Mouse (Mus musculus) neural tube, embryonic 13.5 days (tissue): ENCODE results near the gene Naxd. TPM values are rescaled to one million over a fixed set of nuclear protein-coding genes. Genes with fewer than 3 reads are reported as not detected.

Experiments used
- ATAC-seq: fragments of 200-750 bp; cut with Nextera tagmentation; 2 replicates; pipeline ENCODE4 v1.8.0; 2017; ENCODE audit warnings: low read depth, mild to moderate bottlenecking, moderate TSS enrichment, moderate library complexity
- H3K27ac ChIP-seq: fragments of 300-500 bp; sonication (generic); replicated peaks from 2 replicates; pipeline ENCODE4 v1.5.1; 2015; ENCODE audit warnings: moderate library complexity, mild to moderate bottlenecking, inconsistent platforms
- H3K27me3 ChIP-seq: fragments of 300-500 bp; sonication (generic); 2 replicates; pipeline ENCODE4 v1.6.1; 2015; ENCODE audit warnings: mild to moderate bottlenecking, inconsistent platforms
- H3K36me3 ChIP-seq: fragments of 300-500 bp; sonication (generic); 2 replicates; pipeline ENCODE4 v1.6.1; 2015; ENCODE audit warnings: mild to moderate bottlenecking, inconsistent platforms
- H3K4me1 ChIP-seq: fragments of 300-500 bp; sonication (generic); replicated peaks from 2 replicates; pipeline ENCODE4 v1.6.1; 2015; ENCODE audit warnings: inconsistent platforms
- H3K4me2 ChIP-seq: fragments of 300-500 bp; sonication (generic); 2 replicates; pipeline ENCODE4 v1.6.1; 2015; ENCODE audit warnings: inconsistent platforms, mild to moderate bottlenecking, moderate library complexity
- H3K4me3 ChIP-seq: fragments of 300-500 bp; sonication (generic); 2 replicates; pipeline ENCODE4 v1.5.1; 2015; ENCODE audit warnings: mild to moderate bottlenecking, inconsistent platforms
- H3K9ac ChIP-seq: fragments of 300-500 bp; sonication (generic); 2 replicates; pipeline ENCODE4 v1.6.1; 2015; ENCODE audit warnings: moderate library complexity, mild to moderate bottlenecking, inconsistent platforms
- H3K9me3 ChIP-seq: fragments of 300-500 bp; sonication (generic); 2 replicates; pipeline ENCODE4 v1.6.1; 2016; ENCODE audit warnings: inconsistent platforms
- WGBS: fragments of 180-500 bp; shearing (Covaris S2); methylation state at CpG from one replicate; pipeline ENCODE4 v1.1.7; 2015; 5-methylcytosine and 5-hydroxymethylcytosine counted together
- polyA plus RNA-seq: library from polyadenylated mRNA; unstranded; fragments of >200 nt; fragmentation: Nextera tagmentation; extraction: Ambion mirVana; gene quantifications from 2 replicates; pipeline ENCODE4 v1.2.1, GENCODE M21; 2015

Gene Naxd
- polyA plus RNA-seq, 1 experiment from 2014 or later = 150 TPM

DNA sequence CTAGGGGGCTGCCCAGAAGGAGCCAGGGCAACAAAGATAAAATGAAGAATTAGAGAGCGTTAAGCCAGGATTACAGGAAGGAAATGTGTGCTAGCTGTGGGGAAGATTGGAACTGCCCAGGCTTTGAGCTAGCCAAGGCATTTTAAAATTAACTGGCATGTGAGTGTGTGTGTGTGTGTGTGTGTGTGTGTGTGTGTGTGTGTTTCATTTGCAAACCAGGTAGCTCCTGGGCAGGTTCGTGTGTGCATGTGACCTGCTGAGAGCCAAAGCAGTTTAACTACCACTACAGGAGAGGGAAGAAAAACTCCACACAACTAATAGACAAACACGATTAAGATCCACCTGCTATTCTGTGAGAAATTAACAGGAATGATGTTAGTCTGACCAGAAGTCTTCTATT, 26.0 kb downstream of the Naxd start:
- Histone ChIP-seq H3K4me2 (no peak overlapping the region), H3K9ac (no peak overlapping the region), H3K36me3 (peaks cover 50% of the 10 kb centered on the region; the same call in 1 of the 2 replicates), H3K9me3 (no peaks in the 10 kb centered on the region), H3K4me1 (no peaks in the 10 kb centered on the region), H3K27ac (no peak overlapping the region), H3K27me3 (no peaks in the 10 kb centered on the region), H3K4me3 (no peak overlapping the region)
- ATAC-seq = no peak
- 89% methylated on average over 3 of the region's 3 CpGs for WGBS

- ATAC-seq = no peak
- H3K9me3 ChIP-seq = no peaks in the 10 kb centered on the region
- H3K4me2 ChIP-seq = no peak overlapping the region
- H3K4me1 ChIP-seq = no peaks in the 10 kb centered on the region
- H3K36me3 ChIP-seq = peaks cover 52% of the 10 kb centered on the region
- H3K27me3 ChIP-seq = no peaks in the 10 kb centered on the region
- H3K4me3 ChIP-seq = no peak overlapping the region
- WGBS = 82% methylated on average over 18 of the region's 18 CpGs
- no peak overlapping the region for H3K9ac ChIP-seq
- no peak overlapping the region for H3K27ac ChIP-seq
Observed at GRCm38 (mm10) chr8:11530155-11530770, 33.0 kb downstream of the Naxd start.

DNA sequence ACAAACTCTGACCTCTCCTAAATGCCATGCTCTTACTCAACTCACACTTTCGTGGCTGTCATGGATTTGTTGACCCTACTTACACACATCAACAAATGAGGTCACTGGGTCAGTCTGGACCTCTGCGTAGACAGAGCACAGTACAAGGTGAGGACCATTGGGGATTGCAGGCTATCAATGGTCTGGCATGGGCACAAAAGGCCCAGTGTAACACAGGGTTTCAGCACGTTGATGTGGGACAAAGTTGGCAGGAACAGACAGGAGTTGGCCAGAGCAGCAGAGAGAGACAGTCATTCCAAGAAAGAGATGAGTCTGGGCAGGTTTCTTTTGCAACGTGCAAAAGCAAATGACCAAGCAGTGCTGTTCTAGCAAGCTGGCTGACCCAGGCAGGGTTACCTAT, 33.5 kb downstream of the Naxd start:
- no peak overlapping the region for H3K4me3 ChIP-seq
- ATAC-seq = no peak
- H3K4me2 ChIP-seq = no peak overlapping the region
- H3K4me1 ChIP-seq = no peaks in the 10 kb centered on the region
- H3K9me3 ChIP-seq = no peaks in the 10 kb centered on the region
- no peak overlapping the region for H3K27ac ChIP-seq
- WGBS = 82% methylated on average over 4 of the region's 4 CpGs
- H3K27me3 ChIP-seq = no peaks in the 10 kb centered on the region
- peaks cover 53% of the 10 kb centered on the region for H3K36me3 ChIP-seq
- no peak overlapping the region for H3K9ac ChIP-seq

- H3K9ac ChIP-seq = no peak overlapping the region
- no peaks in the 10 kb centered on the region for H3K27me3 ChIP-seq
- 51% methylated on average over 9 of the region's 9 CpGs for WGBS
- no peak overlapping the region for H3K4me3 ChIP-seq
- peaks cover 56% of the 10 kb centered on the region for H3K36me3 ChIP-seq
- no peak for ATAC-seq
- no peaks in the 10 kb centered on the region for H3K4me1 ChIP-seq
- H3K4me2 ChIP-seq = no peak overlapping the region
- H3K27ac ChIP-seq = no peak overlapping the region
- H3K9me3 ChIP-seq = no peaks in the 10 kb centered on the region
Observed at GRCm38 (mm10) chr8:11534494-11534893, 37.2 kb downstream of the Naxd start.

DNA sequence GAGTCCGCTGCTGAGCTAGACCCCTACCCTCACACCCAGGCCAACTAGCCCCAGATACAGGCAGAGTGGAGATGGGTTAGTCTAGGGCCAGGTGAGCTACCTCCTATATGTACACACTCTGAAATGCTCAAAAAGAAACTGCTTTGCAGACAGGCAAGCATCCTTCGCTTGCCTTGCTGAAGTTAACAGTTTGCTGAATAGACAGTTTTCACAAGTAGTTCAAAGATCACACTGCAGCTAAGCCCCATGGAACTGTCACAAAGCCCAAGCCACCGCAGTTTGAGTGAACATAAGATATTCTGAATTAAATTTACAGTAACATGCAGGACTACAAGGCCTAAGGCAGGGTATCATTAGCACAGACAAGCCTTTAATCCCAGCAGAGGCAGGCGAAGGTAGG, 41.7 kb downstream of the Naxd start:
- 89% methylated on average over 4 of the region's 4 CpGs for WGBS
- no peak for ATAC-seq
- no peaks in the 10 kb centered on the region for H3K27me3 ChIP-seq
- H3K9ac ChIP-seq = no peak overlapping the region
- no peak overlapping the region for H3K27ac ChIP-seq
- H3K9me3 ChIP-seq = no peaks in the 10 kb centered on the region
- peaks cover 64% of the 10 kb centered on the region for H3K36me3 ChIP-seq
- H3K4me1 ChIP-seq = no peaks in the 10 kb centered on the region
- no peak overlapping the region for H3K4me2 ChIP-seq
- H3K4me3 ChIP-seq = no peak overlapping the region

GRCm38 (mm10) chr8:11540182-11540581, 42.9 kb downstream of the Naxd start:
- Histone ChIP-seq H3K9me3 (no peaks in the 10 kb centered on the region), H3K4me3 (no peak overlapping the region), H3K4me1 (no peaks in the 10 kb centered on the region), H3K9ac (no peak overlapping the region), H3K27me3 (no peaks in the 10 kb centered on the region), H3K36me3 (peaks cover 56% of the 10 kb centered on the region), H3K4me2 (no peak overlapping the region), H3K27ac (no peak overlapping the region)
- no peak for ATAC-seq
- 95% methylated on average over 8 of the region's 8 CpGs for WGBS

- Histone ChIP-seq H3K36me3 (peaks cover 50% of the 10 kb centered on the region), H3K4me1 (no peaks in the 10 kb centered on the region), H3K9ac (no peak overlapping the region), H3K4me3 (no peak overlapping the region), H3K27me3 (no peaks in the 10 kb centered on the region), H3K4me2 (no peak overlapping the region), H3K27ac (no peak overlapping the region), H3K9me3 (no peaks in the 10 kb centered on the region)
- 95% methylated on average over 12 of the region's 12 CpGs for WGBS
- no peak for ATAC-seq
Observed at GRCm38 (mm10) chr8:11542031-11542430, 44.7 kb downstream of the Naxd start.

DNA sequence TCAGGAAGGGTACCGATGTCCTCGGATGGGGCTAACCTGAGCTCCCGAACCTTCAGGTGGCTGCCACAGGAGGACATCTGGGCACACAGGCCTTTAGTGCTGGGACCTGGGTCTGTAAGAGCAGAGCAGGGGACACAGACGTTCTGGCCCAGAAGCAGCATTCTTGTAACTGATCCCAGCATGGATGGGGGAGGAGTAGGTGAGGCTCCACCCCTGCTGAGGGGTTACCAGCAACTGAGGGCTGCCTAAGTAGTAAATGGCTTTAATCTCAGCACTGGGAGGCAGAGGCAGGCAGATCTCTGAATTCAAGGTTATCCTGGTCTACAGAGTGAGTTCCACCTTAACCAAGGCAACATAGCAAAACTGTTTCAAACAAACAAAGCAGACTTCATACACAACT, 45.6 kb downstream of the Naxd start:
- WGBS = 90% methylated on average over 4 of the region's 4 CpGs
- Histone ChIP-seq H3K36me3 (peaks cover 52% of the 10 kb centered on the region), H3K27me3 (no peaks in the 10 kb centered on the region), H3K9me3 (no peaks in the 10 kb centered on the region), H3K27ac (no peak overlapping the region), H3K4me2 (no peak overlapping the region), H3K4me3 (no peak overlapping the region), H3K4me1 (no peaks in the 10 kb centered on the region), H3K9ac (no peak overlapping the region)
- ATAC-seq = no peak

DNA sequence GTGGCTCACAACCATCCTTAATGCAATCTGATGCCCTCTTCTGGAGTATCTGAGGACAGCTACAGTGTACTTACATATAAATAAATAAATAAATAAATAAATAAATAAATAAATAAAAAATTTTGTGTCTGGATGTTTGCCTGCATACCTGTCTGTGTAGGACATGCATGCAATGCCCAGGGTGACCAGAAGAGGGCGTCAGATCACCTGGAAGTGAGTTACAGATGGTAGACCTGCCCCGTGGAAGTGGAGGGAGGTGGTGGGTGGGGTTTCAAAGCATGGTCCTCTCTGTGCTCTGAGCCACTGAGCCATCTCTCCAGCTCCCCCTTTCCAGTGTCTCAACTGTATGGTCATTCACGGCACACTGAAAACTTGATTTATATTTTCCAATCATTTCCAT, 47.1 kb downstream of the Naxd start:
- Histone ChIP-seq H3K36me3 (peaks cover 48% of the 10 kb centered on the region), H3K27ac (no peak overlapping the region), H3K27me3 (no peaks in the 10 kb centered on the region), H3K9me3 (no peaks in the 10 kb centered on the region), H3K4me3 (no peak overlapping the region), H3K9ac (no peak overlapping the region), H3K4me1 (peaks cover under 1% of the 10 kb centered on the region; the same call in 1 of the 2 replicates), H3K4me2 (no peak overlapping the region)
- 50% methylated on average over 3 of the region's 3 CpGs for WGBS
- no peak for ATAC-seq

- 66% methylated on average over 6 of the region's 6 CpGs for WGBS
Observed at GRCm38 (mm10) chr8:11547063-11547462, 49.8 kb downstream of the Naxd start.

DNA sequence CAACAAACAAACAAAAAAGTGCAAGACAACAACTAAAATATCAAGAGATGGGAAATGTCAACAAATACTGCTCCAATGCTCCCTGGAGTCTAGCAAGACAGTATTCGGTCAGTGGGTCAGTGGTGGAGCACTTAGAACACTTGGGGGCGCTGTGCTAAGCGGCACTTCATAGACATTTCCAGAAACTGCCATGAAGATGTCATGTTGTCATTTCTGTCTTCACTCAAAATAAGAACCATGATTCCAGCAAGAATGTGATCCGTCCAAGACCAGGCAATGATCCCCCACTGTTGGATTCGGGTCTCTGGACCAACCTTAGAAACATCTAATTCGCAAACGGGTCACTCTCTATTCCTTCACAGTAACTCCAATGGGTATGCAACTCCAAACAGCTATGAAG, 52.4 kb downstream of the Naxd start:
- peak overlapping the region; percentile 92; the same call in 1 of the 2 replicates for H3K27ac ChIP-seq

More at GRCm38 (mm10) chr8:11547063-11547462, 49.8 kb downstream of the Naxd start:
- no peak for ATAC-seq
- Histone ChIP-seq H3K4me3 (no peak overlapping the region), H3K27ac (no peak overlapping the region), H3K4me2 (no peak overlapping the region), H3K9ac (no peak overlapping the region), H3K4me1 (peaks cover 15% of the 10 kb centered on the region), H3K27me3 (no peaks in the 10 kb centered on the region), H3K36me3 (peaks cover 24% of the 10 kb centered on the region), H3K9me3 (no peaks in the 10 kb centered on the region)

GRCm38 (mm10) chr8:11550281-11550948, 53.1 kb downstream of the Naxd start, which contains the start of gene Cars2:
Gene Cars2 (minus strand): TSS chr8:11550783.
- Histone ChIP-seq H3K4me1 (peaks cover 28% of the 10 kb centered on the region), H3K36me3 (0 out of 2 replicates have a peak, but pooled peaks cover 11% of the 10 kb centered on the region), H3K4me3 (peak within 1 kb of the TSS; percentile 82), H3K9me3 (no peaks in the 10 kb centered on the region), H3K4me2 (peak within 1 kb of the TSS; percentile 77), H3K27ac (peak within 1 kb of the TSS; percentile 92), H3K27me3 (no peaks in the 10 kb centered on the region), H3K9ac (peak within 1 kb of the TSS; percentile 93)
- under 1% methylated on average over 53 of the region's 53 CpGs for WGBS
- peak; percentile 48 for ATAC-seq

More for the DNA sequence above, 52.4 kb downstream of the Naxd start:
- Histone ChIP-seq H3K36me3 (0 out of 2 replicates have a peak, but pooled peaks cover 12% of the 10 kb centered on the region), H3K9ac (peak overlapping the region; percentile 93), H3K4me2 (peak overlapping the region; percentile 77), H3K4me1 (peaks cover 28% of the 10 kb centered on the region), H3K27me3 (no peaks in the 10 kb centered on the region), H3K9me3 (no peaks in the 10 kb centered on the region), H3K4me3 (peak overlapping the region; percentile 82)
- ATAC-seq = no peak
- WGBS = 19% methylated on average over 7 of the region's 7 CpGs
